Mouse (Mus musculus): ENCODE results near the gene Sec13.

- TF ChIP-seq MAZ (IDR thresholded peaks at IDR 0.05; ENCODE audit: low read depth, low read length) (no peak), KAT2A (IDR thresholded peaks at IDR 0.05; ENCODE audit: insufficient replicate concordance, low read length) (no peak), MEF2A (IDR thresholded peaks at IDR 0.05; ENCODE audit: borderline replicate concordance, low read depth, low read length) (no peak), POLR2AphosphoS2 (IDR thresholded peaks at IDR 0.05; ENCODE audit: low read depth, low read length) (no peak), CTCF (conservative IDR thresholded peaks at IDR 0.05 in 1 of 2, IDR thresholded peaks at IDR 0.05 in 1 of 2; ENCODE audit: low read depth in 2 of 2, low read length in 2 of 2) (no peak), POLR2A (IDR thresholded peaks at IDR 0.05; ENCODE audit: low read depth, low read length) (no peak), E2F4 (IDR thresholded peaks at IDR 0.05; ENCODE audit: insufficient replicate concordance, low read depth, low read length) (no peak), GABPA (IDR thresholded peaks at IDR 0.05; ENCODE audit: insufficient replicate concordance, low read depth, low read length) (no peak)
These were observed 44.7 kb downstream of the Sec13 start for GRCm38 (mm10) chr6:113695766-113696355.
